Mouse (Mus musculus) midbrain, embryonic 16.5 days (tissue): ENCODE measurements around the gene Gfy. TPM values are rescaled to one million over a fixed set of nuclear protein-coding genes. Genes with fewer than 3 reads are reported as not detected.
"Not testable (repeated sequence)": the region's sequence is repeated elsewhere in the genome, so short reads cannot be mapped to it uniquely, and the experiment has no call there.

Experiments used
- ATAC-seq: fragments of 200-750 bp; cut with Nextera tagmentation; 2 replicates; pipeline ENCODE4 v1.8.0; 2017; ENCODE audit warnings: moderate TSS enrichment
- H3K27ac ChIP-seq: fragments of 300-500 bp; sonication (generic); 2 replicates; pipeline ENCODE4 v1.5.1; 2014; ENCODE audit warnings: mild to moderate bottlenecking, low read length, mixed read lengths
- H3K27me3 ChIP-seq: fragments of 300-500 bp; sonication (generic); 2 replicates; pipeline ENCODE4 v1.6.1; 2014; ENCODE audit warnings: low read depth, low read length, mixed read lengths; ENCODE audit not compliant: control insufficient read depth, insufficient read depth
- H3K36me3 ChIP-seq: fragments of 300-500 bp; sonication (generic); 2 replicates; pipeline ENCODE4 v1.6.1; 2014; ENCODE audit warnings: mild to moderate bottlenecking, low read length, moderate library complexity, mixed read lengths; ENCODE audit not compliant: control insufficient read depth, insufficient read depth
- H3K4me1 ChIP-seq: fragments of 300-500 bp; sonication (generic); 2 replicates; pipeline ENCODE4 v1.6.1; 2014; ENCODE audit warnings: mild to moderate bottlenecking, low read length, mixed read lengths; ENCODE audit not compliant: control insufficient read depth, insufficient read depth
- H3K4me2 ChIP-seq: fragments of 300-500 bp; sonication (generic); 2 replicates; pipeline ENCODE4 v1.6.1; 2014; ENCODE audit warnings: mild to moderate bottlenecking, low read length, mixed read lengths
- H3K4me3 ChIP-seq: fragments of 300-500 bp; sonication (generic); 2 replicates; pipeline ENCODE4 v1.5.1; 2014; ENCODE audit warnings: low read depth, mild to moderate bottlenecking, low read length, moderate library complexity, mixed read lengths
- H3K9ac ChIP-seq: fragments of 300-500 bp; sonication (generic); 2 replicates; pipeline ENCODE4 v1.6.1; 2014; ENCODE audit warnings: low read depth, low read length, mixed read lengths
- H3K9me3 ChIP-seq: fragments of 300-500 bp; sonication (generic); replicated peaks from 2 replicates; pipeline ENCODE4 v1.6.1; 2014; ENCODE audit warnings: mild to moderate bottlenecking, low read length, mixed read lengths; ENCODE audit not compliant: control insufficient read depth, poor library complexity, severe bottlenecking
- WGBS: fragments of 180-500 bp; shearing (Covaris S2); extraction: QIAGEN DNeasy Blood & Tissue Kit; methylation state at CpG from one replicate; pipeline ENCODE4 v1.1.7; 2014; 5-methylcytosine and 5-hydroxymethylcytosine counted together
- polyA plus RNA-seq: library from polyadenylated mRNA; unstranded; fragments of >200 nt; fragmentation: Nextera tagmentation; extraction: Ambion mirVana; gene quantifications from 2 replicates; pipeline ENCODE4 v1.2.1, GENCODE M21; 2015

Gfy gene
- polyA plus RNA-seq, 1 experiment from 2014 or later: not detected

DNA sequence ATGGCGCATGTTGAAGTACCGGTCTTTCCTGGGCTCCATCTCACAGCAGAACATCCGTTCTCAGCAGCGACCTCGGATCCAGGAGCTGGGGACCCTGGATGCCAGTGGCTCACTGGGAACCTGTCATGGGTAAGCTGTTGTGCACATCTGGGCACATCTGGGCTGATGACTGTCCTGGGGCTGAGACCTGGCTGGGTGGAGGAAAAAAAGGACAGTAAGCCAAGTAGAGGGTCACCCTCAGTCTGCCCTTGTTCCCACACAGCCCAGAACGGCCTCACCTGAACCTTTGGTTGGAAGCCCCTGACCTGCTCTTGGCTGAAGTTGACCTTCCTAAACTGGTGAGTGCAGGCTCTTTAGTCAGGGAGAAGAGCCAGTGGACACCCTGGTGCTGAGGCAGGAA lies 20.4 kb downstream of the Gfy start:
- Histone ChIP-seq H3K27ac (no peak overlapping the region), H3K9me3 (no peaks in the 10 kb centered on the region), H3K4me2 (no peak overlapping the region), H3K9ac (no peak overlapping the region), H3K4me1 (peaks cover 14% of the 10 kb centered on the region), H3K36me3 (peaks cover 13% of the 10 kb centered on the region), H3K27me3 (peaks cover 10% of the 10 kb centered on the region), H3K4me3 (no peak overlapping the region)
- 96% methylated on average over 6 of the region's 6 CpGs for WGBS
- ATAC-seq: no peak

DNA sequence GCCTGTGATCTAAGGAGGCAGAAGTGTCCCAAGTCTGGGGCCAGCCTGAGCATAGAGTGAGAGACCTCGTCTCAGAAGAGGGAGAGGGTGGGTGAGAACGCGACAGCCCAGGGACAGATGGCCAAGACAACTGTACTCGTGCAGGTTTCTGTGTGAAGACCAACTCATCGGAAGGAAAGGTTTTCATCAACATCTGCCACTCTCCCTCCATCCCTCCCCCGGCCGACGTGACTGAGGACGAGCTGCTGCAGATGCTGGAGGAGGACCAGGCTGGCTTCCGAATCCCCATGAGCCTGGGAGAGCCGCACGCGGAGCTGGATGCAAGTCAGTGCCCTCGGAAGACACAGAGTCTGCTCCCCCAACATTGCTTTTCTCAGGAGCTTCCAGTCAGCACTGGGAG lies 21.9 kb downstream of the Gfy start:
- H3K4me3 ChIP-seq: no peak overlapping the region
- peaks cover 15% of the 10 kb centered on the region for H3K4me1 ChIP-seq
- H3K27me3 ChIP-seq: no peaks in the 10 kb centered on the region
- ATAC-seq: no peak
- WGBS: 91% methylated on average over 14 of the region's 14 CpGs
- H3K9me3 ChIP-seq: no peaks in the 10 kb centered on the region
- no peak overlapping the region for H3K9ac ChIP-seq
- no peak overlapping the region for H3K27ac ChIP-seq
- H3K36me3 ChIP-seq: peaks cover 13% of the 10 kb centered on the region
- H3K4me2 ChIP-seq: no peak overlapping the region

DNA sequence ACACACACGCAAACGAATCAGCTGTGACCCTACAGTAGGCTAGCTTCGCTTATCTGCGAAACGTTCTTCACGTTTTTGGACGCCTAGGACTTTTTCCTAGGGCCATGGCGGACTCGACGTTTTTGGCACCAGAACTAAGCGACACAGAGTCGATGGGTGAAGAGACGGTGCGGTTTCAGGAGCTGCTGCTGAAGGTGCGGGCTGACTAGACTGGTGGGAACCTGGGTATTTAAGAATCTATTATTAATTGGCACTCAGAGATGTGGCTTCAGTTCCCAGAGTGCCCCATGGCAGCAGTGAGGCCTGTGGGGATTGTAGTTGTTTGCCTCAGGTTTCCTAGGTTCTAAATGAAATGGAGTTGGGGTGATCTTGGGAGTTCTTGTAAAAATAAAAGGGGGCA lies 23.2 kb downstream of the Gfy start:
- H3K9ac ChIP-seq: no peak overlapping the region
- H3K27me3 ChIP-seq: no peaks in the 10 kb centered on the region
- H3K4me1 ChIP-seq: peaks cover 13% of the 10 kb centered on the region
- H3K9me3 ChIP-seq: no peaks in the 10 kb centered on the region
- peaks cover 13% of the 10 kb centered on the region for H3K36me3 ChIP-seq
- no peak overlapping the region for H3K4me2 ChIP-seq
- ATAC-seq: no peak
- no peak overlapping the region for H3K27ac ChIP-seq
- no peak overlapping the region for H3K4me3 ChIP-seq
- 97% methylated on average over 15 of the region's 15 CpGs for WGBS

DNA sequence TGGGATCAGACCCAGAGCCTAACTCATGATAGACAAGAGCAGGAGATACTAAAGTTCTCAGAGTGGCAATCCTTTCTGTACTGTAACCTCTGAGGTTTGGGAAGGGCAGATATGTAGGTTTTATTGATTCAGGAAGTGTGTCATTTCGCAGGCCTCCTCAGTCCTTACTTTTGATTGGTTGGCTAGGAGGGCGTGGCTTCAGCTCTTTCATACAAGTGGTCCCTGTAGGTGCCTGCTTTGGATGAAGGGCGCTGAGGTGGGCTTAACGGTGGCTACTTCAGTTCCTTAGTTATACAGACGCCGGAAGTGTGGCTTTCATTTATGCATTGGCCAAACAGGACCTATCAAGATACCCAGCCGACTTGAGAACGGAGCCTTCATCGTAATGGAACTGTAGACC lies 23.8 kb downstream of the Gfy start:
- H3K9ac ChIP-seq: no peak overlapping the region
- WGBS: 81% methylated on average over 9 of the region's 9 CpGs
- H3K4me1 ChIP-seq: peaks cover 13% of the 10 kb centered on the region
- no peak overlapping the region for H3K4me3 ChIP-seq
- no peak overlapping the region for H3K27ac ChIP-seq
- no peaks in the 10 kb centered on the region for H3K27me3 ChIP-seq
- peaks cover 13% of the 10 kb centered on the region for H3K36me3 ChIP-seq
- no peaks in the 10 kb centered on the region for H3K9me3 ChIP-seq
- peak overlapping the region; percentile 57; the same call in 1 of the 2 replicates for H3K4me2 ChIP-seq
- ATAC-seq: no peak

DNA sequence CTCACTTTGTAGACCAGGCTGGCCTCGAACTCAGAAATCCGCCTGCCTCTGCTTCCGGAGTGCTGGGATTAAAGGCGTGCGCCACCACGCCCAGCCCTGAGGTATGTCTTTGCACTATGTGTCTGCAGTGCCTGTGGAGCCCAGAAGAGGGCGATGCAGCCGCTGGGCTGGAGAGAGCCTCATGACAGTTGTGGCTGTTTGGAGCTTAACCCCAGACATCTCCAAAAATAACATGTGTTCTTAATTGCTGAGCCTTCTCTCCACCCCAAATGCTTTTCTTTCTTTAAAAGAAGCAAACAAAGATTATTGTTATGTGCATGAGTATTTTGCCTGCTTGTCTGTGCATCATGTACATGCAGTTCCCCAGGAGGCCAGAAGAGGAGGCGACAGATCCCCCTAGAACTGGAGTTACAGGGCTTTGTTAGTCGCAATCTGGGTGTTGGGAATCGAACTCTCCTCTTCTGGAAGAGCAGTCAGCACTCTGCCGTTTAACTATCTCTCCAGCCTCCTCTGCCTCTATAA lies 24.3 kb downstream of the Gfy start:
- Histone ChIP-seq H3K36me3 (peaks cover 9% of the 10 kb centered on the region), H3K27me3 (no peaks in the 10 kb centered on the region), H3K4me2 (peak overlapping the region; percentile 57), H3K9ac (peak overlapping the region; percentile 33; the same call in 1 of the 2 replicates), H3K9me3 (no peaks in the 10 kb centered on the region), H3K27ac (peak overlapping the region; percentile 97), H3K4me3 (peak overlapping the region; percentile 70), H3K4me1 (peaks cover 13% of the 10 kb centered on the region)
- ATAC-seq: 0 out of 2 replicates have a peak, but pooled peaks have one; percentile 9
- 78% methylated on average over 12 of the region's 12 CpGs for WGBS

DNA sequence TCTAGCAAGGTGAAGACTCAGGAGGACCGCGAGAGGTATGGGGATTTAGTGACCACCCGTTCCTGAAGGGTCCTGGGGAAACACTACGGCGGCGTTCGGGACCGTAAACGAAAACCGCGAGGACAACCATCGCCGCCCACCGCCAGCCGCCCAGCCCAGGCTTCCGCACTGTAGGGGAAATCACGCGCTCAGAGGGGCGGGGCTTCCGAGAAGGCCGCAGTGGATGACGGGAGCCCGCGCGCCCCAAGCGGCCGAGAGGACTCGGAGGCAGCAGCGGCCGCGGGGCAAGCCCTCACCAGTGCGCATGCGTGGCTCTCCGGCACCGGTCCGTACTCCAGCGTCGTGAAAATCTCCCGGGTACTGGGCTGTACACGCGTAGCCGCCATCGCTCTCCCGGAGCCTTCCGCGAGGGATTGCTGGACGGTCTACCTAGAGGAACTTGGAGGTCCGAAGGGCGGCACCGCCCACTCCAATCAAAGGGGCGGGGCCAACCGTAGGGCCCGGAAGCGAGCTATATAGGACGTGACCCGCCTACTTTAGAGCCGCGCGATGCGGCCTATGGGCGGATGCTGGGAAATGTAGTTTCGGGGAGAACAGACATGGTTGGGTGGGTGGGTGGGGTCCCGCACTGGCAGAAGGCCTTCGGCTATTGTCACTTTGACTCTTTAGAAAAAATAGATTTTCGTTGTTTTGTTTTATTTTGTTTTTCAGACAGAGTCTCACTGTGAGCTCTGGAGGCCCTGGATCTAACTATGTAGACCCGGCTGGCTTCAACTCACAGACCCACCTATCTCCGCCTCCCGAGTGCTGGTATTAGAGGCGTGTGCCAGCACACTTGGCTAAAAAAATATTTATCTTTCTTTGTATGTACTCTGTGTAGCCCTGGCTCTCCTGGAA lies 25.0 kb downstream of the Gfy start, which contains the start of the genes Pih1d1 and Aldh16a1:
Pih1d1 (plus strand) TSS at position 208 of the 897 bp plus-strand sequence.
Aldh16a1 (minus strand) TSS at position 489 of the 897 bp plus-strand sequence.
- Histone ChIP-seq H3K4me3 (peak within 1 kb of the TSS; percentile 70), H3K9me3 (no peaks in the 10 kb centered on the region), H3K27ac (peak within 1 kb of the TSS; percentile 97), H3K27me3 (no peaks in the 10 kb centered on the region), H3K36me3 (peaks cover 9% of the 10 kb centered on the region), H3K9ac (peak within 1 kb of the TSS; percentile 90), H3K4me2 (peak within 1 kb of the TSS; percentile 66), H3K4me1 (peaks cover 13% of the 10 kb centered on the region)
- peak; percentile 96 for ATAC-seq
- WGBS: 4% methylated on average over 69 of the region's 69 CpGs

DNA sequence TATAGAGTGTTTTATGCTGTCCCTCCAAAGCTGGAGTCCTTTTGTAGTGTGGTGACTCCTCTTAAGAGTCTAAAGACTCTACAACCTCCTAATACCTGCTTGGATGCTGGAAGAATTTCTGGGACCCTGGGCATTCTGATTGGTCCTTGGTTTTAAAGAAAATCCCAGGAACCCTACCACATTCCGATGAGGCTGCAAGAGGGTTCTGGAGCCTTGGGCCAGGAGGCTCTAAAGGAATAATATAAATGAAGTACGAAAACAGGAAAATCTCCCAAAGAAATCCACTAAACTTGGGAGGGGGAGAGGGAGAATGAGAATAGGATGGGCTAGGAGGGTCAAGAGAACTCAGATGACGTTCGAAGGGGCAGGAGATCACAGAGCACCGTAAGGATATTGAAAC lies 25.8 kb downstream of the Gfy start:
- no peaks in the 10 kb centered on the region for H3K27me3 ChIP-seq
- peak overlapping the region; percentile 90 for H3K9ac ChIP-seq
- peak overlapping the region; percentile 70 for H3K4me3 ChIP-seq
- peaks cover 13% of the 10 kb centered on the region for H3K4me1 ChIP-seq
- no peaks in the 10 kb centered on the region for H3K9me3 ChIP-seq
- H3K4me2 ChIP-seq: peak overlapping the region; percentile 66
- peak overlapping the region; percentile 97 for H3K27ac ChIP-seq
- peaks cover 5% of the 10 kb centered on the region for H3K36me3 ChIP-seq
- ATAC-seq: peak; percentile 19; the same call in 1 of the 2 replicates
- WGBS: 2% methylated on average over 5 of the region's 5 CpGs

DNA sequence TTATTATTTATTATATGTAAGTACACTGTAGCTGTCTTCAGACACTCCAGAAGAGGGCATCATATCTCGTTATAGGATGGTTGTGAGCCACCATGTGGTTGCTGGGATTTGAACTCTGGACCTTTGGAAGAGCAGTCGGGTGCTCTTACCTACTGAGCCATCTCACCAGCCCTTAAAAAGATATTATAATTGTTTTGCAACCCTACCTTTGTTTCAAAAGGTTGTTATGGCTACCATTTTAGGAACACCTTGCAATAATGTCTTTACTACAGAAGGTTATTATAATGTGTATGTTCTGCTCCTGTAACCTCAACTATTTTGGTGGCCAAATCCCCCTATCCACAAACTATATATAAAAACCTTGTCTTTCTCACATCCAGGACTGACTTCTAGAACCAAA lies 26.3 kb downstream of the Gfy start:
- H3K4me2 ChIP-seq: not testable (repeated sequence)

DNA sequence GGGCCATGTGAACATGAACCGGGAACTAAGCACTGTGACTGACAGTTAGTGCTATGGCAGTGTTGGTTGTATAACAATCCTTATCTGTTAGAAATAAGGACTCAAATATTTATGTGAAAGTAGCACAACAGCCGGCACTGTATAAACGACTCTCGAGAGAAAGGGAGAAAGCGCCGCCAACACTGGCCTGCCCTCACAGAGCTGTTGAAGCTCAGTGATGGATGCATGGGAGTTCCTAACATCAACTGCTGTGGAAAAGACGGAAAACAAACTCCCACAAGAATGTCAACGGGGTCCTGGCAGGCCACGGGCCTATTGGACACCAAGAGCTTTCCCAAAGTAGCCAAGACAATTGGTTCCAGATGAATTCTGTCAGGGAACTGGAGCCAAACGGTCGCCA lies 28.1 kb downstream of the Gfy start:
- Histone ChIP-seq H3K4me3 (no peak overlapping the region), H3K27ac (no peak overlapping the region), H3K4me2 (no peak overlapping the region), H3K36me3 (no peaks in the 10 kb centered on the region), H3K4me1 (peaks cover 13% of the 10 kb centered on the region), H3K9me3 (no peaks in the 10 kb centered on the region), H3K27me3 (no peaks in the 10 kb centered on the region), H3K9ac (no peak overlapping the region)
- ATAC-seq: no peak
- 72% methylated on average over 11 of the region's 11 CpGs for WGBS

More for the DNA sequence above, 26.3 kb downstream of the Gfy start:
- peaks cover 13% of the 10 kb centered on the region for H3K4me1 ChIP-seq
- H3K9me3 ChIP-seq, H3K4me3 ChIP-seq, H3K27ac ChIP-seq, H3K27me3 ChIP-seq, H3K9ac ChIP-seq, ATAC-seq, H3K36me3 ChIP-seq: not testable (repeated sequence)
- 93% methylated on average over 2 of the region's 2 CpGs for WGBS
